Mouse (Mus musculus) frontal cortex, postnatal 36 days (tissue): ENCODE results near the gene Dbf4.

Source experiments
- DNase-seq, 2 experiments: peaks; one replicate each; pipeline ENCODE4 v3.0.0; 2022; ENCODE audit warnings: low spot score in 2 of 2

Dbf4 gene

DNA sequence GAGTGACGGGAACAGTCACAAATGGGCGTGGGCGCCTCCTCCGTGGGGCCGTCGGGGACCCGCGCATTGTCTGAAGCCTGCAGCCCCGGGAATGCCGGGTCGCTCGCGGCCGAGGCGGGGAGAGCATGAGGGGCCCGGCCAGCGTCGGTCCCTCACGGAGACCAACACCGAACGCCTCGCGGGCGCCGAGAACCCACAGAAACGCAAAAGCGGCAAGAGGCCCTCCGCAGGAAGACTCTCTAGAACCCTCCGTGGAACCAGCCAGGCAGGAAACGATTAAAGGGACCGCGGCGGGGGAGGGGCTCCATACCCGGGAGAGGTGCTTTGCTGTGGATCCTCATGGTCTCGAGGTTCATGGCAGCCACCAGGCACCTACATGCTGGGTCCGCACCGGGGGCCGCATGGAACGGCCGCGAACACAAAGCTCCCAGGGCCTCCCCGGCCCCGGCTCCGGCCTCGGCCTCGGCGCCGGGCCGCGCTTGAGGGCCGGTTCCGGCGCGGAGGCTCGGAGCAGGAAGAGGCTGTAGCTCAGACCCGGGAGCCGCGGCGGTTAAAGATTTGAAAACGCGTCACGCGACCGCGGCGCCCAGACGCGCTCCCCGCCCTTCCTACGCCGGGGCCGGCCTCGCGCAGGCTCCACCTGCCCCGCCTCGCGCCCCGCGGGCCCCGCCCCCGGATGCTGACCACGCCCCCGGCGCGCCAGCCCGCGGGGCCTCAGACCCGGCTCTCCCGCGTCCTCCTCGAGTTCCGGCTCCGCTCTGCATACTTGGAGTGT lies at the start of gene Dbf4, which contains the start of gene Slc25a40:
TSS of gene Dbf4 (minus strand) at position 560 of the 775 bp plus-strand sequence.
TSS of gene Slc25a40 (plus strand) at position 694 of the 775 bp plus-strand sequence.
- DNase-seq: peak; percentile 87 to 90

GRCm38 (mm10) chr5:8456561-8456960 lies 34.0 kb upstream of the Dbf4 start:
- no peak for DNase-seq

GRCm38 (mm10) chr5:8455565-8455964 lies 33.0 kb upstream of the Dbf4 start:
- DNase-seq: no peak

GRCm38 (mm10) chr5:8439095-8439494 lies 16.6 kb upstream of the Dbf4 start:
- no peak for DNase-seq

GRCm38 (mm10) chr5:8437481-8438156 lies 15.1 kb upstream of the Dbf4 start:
- no peak for DNase-seq

- DNase-seq: no peak
These were observed 3.4 kb upstream of the Dbf4 start for GRCm38 (mm10) chr5:8425899-8426298.

DNA sequence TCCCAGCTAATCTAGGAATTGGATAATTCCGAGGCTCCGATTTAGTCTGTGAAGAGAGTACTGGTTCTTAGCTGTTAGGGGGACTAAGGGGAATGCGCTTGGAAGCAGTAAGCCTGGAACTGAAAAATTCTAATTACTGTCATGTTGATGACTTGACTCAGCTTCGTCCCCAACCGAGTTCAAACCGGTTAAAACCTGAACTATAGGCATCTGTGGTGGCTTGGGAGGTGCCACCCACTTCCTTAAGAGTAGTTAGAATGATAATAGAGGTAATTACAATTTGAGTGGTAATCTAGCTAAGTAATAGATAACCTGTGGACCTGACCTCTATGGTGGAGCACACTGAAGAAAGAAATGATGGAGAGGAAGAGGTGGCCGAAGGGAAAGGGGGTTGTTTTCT lies 1.6 kb upstream of the Dbf4 start:
- no peak for DNase-seq

DNA sequence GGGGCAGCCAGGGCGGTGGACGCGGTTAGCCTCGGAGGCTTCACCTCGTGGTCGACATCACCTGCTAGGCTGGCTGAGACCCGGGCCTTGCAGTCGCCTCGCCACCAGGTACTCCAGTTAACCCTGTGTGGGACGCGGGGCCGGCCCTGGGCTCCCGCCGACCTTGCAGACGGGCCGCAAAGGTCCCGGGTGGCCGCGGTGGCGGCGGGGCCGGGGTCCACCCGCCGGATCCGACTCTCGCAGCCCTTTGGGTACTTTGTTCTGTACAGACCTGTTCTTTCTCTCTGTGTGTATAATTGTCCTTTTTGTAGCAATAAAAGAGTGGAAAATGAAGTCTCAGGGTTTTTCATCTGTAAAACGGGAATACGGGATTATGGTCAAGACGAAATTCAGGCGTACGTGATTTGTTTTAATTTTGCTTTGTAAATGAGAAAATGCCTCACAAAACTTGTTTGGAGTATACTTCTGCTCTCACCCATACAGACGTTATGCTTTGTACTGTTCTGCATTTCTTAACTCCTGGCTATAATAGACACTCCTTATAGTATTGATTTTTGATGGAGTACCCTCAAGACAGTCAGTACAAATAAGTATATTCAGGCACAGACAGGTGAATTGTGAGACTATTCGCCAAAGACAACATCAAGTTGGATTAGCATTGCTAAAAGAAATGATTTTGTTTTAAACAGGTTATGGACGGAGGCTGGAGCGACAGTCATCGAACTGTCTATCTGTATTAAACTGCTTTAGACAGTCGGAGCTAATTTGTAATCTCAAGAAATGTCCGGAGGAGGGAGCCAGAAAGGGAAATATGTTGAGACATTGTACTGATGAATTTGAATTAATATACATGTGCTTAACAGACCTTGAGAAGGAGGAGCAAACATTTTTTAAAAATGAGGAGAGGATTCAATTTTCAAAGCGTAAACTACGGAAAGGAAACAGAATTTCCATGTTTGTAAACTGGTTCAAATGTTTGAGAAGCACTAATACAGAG lies 714 bp upstream of the Dbf4 start:
- DNase-seq: peak in 1 of 2 experiments; percentile 6

DNA sequence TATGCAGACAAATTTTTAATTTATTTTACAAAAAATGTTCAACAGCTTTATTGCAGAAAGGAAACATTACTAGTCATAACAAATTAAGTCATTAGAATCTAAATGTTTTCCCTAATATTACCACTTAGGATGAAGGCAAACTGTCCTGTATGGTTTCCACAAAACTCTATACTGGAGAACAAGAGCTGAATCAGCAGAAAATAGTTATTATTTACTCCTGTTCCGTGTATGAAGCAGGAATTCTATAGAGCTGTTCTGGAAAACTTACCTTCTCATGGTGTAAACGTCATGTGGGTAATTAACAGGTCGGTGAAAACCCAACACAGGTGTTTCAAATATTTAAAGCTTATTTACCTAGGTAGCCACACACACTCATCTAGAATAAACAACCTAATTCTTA lies 1.1 kb downstream of the Dbf4 start:
- DNase-seq: no peak

GRCm38 (mm10) chr5:8417443-8417842 lies 5.1 kb downstream of the Dbf4 start:
- no peak for DNase-seq

- DNase-seq: no peak
These were observed 5.7 kb downstream of the Dbf4 start for GRCm38 (mm10) chr5:8416683-8417413.

DNA sequence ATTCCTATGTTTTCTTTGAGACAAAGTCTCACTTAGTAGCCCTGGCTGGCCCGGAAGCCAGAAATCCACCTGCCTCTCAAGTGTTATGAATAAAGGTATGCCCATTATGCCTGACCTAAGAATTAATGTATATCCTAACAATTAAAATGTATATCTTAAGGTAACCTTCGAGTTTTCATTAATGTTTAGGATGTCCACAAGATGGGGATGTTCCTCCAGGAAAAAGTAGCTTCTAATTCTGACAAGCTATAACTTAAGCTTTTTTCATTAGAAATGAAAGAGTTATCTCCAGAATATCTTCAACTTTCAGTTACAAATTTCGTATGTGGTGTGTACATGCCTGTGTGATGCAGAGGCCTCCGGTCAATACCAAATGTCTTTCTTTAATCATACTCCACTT lies 13.8 kb downstream of the Dbf4 start:
- no peak for DNase-seq

DNA sequence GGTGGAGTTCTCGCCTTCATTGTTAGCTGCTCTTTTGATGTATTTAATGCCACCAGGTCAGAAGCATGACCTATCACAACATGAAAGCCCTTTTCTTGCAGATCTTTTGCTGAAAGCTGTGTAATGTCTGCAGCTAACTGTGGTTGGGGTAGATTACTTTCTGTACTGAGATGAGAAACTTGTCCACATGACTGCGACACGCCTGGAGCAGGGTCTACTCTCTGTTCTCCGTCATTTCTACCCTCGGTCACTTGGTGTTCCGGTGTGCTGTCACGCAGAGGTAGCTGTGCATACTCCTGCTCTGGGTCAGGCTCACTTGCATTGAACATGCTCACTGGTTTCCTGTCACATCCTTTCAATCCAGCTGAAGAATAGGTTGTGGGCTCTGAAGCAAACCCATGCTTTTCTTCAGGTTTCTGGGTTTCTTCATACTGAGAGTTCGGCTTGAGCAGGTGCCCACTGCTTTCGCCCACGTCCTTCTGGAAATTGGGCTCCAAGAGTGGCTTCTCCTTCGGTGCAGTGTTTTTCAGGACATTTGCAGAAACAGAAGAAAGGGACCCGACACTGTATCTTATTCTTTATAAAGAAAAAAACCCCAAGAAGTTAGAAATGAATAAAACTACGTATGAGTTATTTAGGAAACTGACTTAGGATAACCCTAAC lies 24.8 kb downstream of the Dbf4 start:
- peak in 1 of 2 experiments; percentile 26 for DNase-seq

DNA sequence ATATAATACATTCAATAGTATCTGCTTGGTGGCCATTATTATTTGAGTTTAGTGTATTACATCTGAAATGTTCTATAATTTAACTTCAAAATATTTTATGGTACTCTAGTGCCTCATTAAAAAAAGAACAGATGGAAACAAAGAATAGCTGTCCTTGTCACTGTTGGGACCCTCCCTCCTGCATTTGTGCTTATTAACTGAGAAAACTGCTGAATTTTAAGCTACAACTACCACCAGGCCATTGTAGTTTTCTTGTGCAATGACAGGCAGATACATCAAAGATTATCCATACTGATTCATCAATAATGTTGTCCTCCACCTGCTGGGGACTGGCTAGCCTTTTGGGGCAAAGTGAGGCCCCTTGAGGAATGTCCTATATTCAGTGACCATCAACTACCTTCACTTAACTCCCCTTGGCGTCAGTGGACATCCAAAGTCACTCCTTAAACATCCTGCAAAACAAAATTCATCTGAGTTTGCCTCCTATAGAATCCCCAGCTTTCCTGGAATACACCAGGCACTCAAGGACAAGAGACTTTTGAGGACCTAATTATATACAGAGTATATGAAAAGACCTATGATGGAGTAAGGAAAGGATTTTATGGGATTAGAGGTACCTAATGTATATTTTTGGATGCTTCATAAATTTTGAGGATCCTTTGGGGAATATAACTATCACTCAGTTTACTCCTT lies 28.5 kb downstream of the Dbf4 start:
- DNase-seq: no peak

- DNase-seq: no peak
These were observed 48.1 kb downstream of the Dbf4 start for GRCm38 (mm10) chr5:8374297-8374906.

- no peak for DNase-seq
These were observed 49.1 kb downstream of the Dbf4 start for GRCm38 (mm10) chr5:8373415-8373814.

- no peak for DNase-seq
These were observed 53.7 kb downstream of the Dbf4 start for GRCm38 (mm10) chr5:8368781-8369180.

DNA sequence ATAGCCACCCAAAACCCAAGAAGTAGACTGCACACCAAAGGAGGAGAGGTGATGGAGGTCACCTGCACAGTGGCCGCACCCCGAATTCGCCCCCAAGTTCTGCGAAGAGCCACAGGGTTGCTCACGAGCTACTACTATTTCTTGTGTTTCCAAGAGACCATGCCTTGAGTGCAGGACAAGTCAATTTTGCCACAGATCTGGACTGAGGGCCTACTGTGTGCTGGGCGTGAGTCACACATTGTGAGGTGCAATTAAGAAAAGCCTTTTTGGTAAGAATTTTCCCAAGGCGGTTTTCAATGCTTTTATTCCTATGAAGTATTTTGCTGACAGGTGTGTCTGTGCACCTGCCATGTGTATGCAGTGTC lies 54.2 kb downstream of the Dbf4 start:
- DNase-seq: no peak

DNA sequence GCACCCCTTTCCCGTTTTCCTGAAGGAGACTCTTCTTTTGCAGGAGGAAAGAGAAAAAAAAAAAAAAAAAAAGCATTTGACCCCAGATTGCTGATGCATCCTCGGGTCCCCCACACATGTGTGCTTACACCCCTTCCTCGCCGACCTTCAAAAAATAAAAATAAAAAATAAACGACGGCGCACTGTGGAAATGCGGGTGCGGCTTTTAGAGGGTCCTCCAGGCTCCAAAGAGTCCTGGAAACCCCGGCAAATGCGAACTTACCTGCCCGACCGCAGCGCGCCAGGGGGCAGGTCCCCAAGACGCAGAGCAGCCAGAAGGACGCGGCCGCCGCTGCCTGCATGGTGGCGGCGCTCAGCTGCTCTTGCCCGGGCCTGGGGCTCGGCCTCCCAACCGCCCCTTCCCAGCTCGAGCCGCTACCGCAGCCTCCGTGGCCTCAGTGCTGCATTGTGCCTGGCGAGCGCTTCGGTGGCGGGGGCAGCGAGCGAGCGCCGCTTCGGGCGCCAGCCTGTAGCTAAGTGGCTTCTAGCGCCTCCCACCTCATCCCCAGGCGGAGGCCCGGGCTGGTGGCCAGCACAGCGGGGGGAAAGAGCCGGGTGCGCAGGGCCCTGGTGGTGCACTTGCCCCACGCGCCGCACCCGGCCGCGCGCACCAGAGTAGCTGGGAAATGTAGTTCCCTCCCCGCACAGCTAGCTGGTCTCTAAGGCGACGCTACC lies 54.7 kb downstream of the Dbf4 start, which contains the start of gene Adam22:
TSS of gene Adam22 (minus strand) at position 547 of the 714 bp plus-strand sequence.
- peak; percentile 94 to 95 for DNase-seq
